ENCODE assay signal across 8 mouse cellular contexts in genomic region chr9:30264533-30265168, GRCm38 (mm10).
DNase-seq lines count a peak whose midpoint lies in the region; ATAC-seq and TF ChIP-seq lines count a peak whose summit lies in the region.

No protein-coding gene starts in this region.

- no peak overlapping the region for H3K9ac ChIP-seq in intestine, embryonic 14.5 days (ENCODE audit: low read length)
- H3K9ac ChIP-seq in midbrain, embryonic 12.5 days (replicated peaks), result no peak overlapping the region
- no peak overlapping the region for H3K9ac ChIP-seq in stomach, embryonic 16.5 days (ENCODE audit: low read length)

- no peaks in the 10 kb centered on the region for H3K36me3 ChIP-seq in intestine, embryonic 14.5 days (ENCODE audit: control insufficient read depth, insufficient read depth, low read length)
- no peaks in the 10 kb centered on the region for H3K36me3 ChIP-seq in midbrain, embryonic 12.5 days
- no peaks in the 10 kb centered on the region for H3K36me3 ChIP-seq in stomach, embryonic 16.5 days (ENCODE audit: control insufficient read depth, insufficient read depth, low read length)

- peak; percentile 7 for DNase-seq in gastrocnemius, adult 18-20 months (ENCODE audit: low spot score)
- no peak for DNase-seq in gastrocnemius, adult 8-10 months (ENCODE audit: low spot score in 2 of 2)
- DNase-seq in cerebellum, adult 9-11 months, result peak; percentile 46
- peak; percentile 88 for DNase-seq in intestine, embryonic 14.5 days (ENCODE audit: low spot score)
- DNase-seq in left cerebral cortex, adult 2 months (ENCODE audit: extremely low spot score in 1 of 2, low spot score in 2 of 2), result peak; percentile 68 to 80

- peak; percentile 76 for TF ChIP-seq CTCF in left cerebral cortex, adult 2 months (IDR thresholded peaks at IDR 0.05)

- no peaks in the 10 kb centered on the region for H3K9me3 ChIP-seq in intestine, embryonic 14.5 days (ENCODE audit: control insufficient read depth, low read length)
- H3K9me3 ChIP-seq in midbrain, embryonic 12.5 days, result no peaks in the 10 kb centered on the region
- no peaks in the 10 kb centered on the region for H3K9me3 ChIP-seq in stomach, embryonic 16.5 days (replicated peaks; ENCODE audit: control insufficient read depth, low read length)

- no peaks in the 10 kb centered on the region for H3K4me1 ChIP-seq in intestine, embryonic 14.5 days (replicated peaks; ENCODE audit: control insufficient read depth, insufficient read depth, low read length)
- H3K4me1 ChIP-seq in midbrain, embryonic 12.5 days, result peaks cover 6% of the 10 kb centered on the region; the same call in 1 of the 2 replicates
- H3K4me1 ChIP-seq in stomach, embryonic 16.5 days (ENCODE audit: control insufficient read depth, insufficient read depth, low read length), result no peaks in the 10 kb centered on the region

- 30% methylated on average over 11 of the region's 11 CpGs for WGBS in intestine, embryonic 14.5 days
- 31% methylated on average over 11 of the region's 11 CpGs for WGBS in midbrain, embryonic 12.5 days
- 33% methylated on average over 11 of the region's 11 CpGs for WGBS in stomach, embryonic 16.5 days

- intact Hi-C loops in left cerebral cortex, adult 2 months (cut with DNase I), result loop anchor here (1.0 kb wide), 2 partner anchors 261 to 603 kb away; no protein-coding TSS in a partner anchor

- no peaks in the 10 kb centered on the region for H3K27me3 ChIP-seq in intestine, embryonic 14.5 days (replicated peaks; ENCODE audit: control insufficient read depth, insufficient read depth, low read length)
- no peaks in the 10 kb centered on the region for H3K27me3 ChIP-seq in midbrain, embryonic 12.5 days
- no peaks in the 10 kb centered on the region for H3K27me3 ChIP-seq in stomach, embryonic 16.5 days (ENCODE audit: control insufficient read depth, insufficient read depth, low read length)

- peak; percentile 90 for ATAC-seq in frontal cortex, adult (ENCODE audit: low TSS enrichment)
- peak; percentile 78 for ATAC-seq in intestine, embryonic 14.5 days (replicated peaks; ENCODE audit: low FRiP score, low TSS enrichment, low read depth)
- ATAC-seq in midbrain, embryonic 12.5 days (ENCODE audit: low FRiP score, low read depth), result peak; percentile 95
- peak; percentile 78 for ATAC-seq in stomach, embryonic 16.5 days (ENCODE audit: insufficient read depth, low FRiP score)

- H3K4me2 ChIP-seq in intestine, embryonic 14.5 days (ENCODE audit: low read length), result no peak overlapping the region
- no peak overlapping the region for H3K4me2 ChIP-seq in midbrain, embryonic 12.5 days (replicated peaks)
- no peak overlapping the region for H3K4me2 ChIP-seq in stomach, embryonic 16.5 days (ENCODE audit: low read depth, low read length)

- no peak overlapping the region for H3K4me3 ChIP-seq in intestine, embryonic 14.5 days (ENCODE audit: low read depth, low read length)
- no peak overlapping the region for H3K4me3 ChIP-seq in left cerebral cortex, adult 2 months
- no peak overlapping the region for H3K4me3 ChIP-seq in midbrain, embryonic 12.5 days
- H3K4me3 ChIP-seq in stomach, embryonic 16.5 days (replicated peaks; ENCODE audit: low read length), result no peak overlapping the region

- no peak overlapping the region for H3K27ac ChIP-seq in intestine, embryonic 14.5 days (ENCODE audit: low read depth)
- H3K27ac ChIP-seq in left cerebral cortex, adult 2 months, result no peak overlapping the region
- no peak overlapping the region for H3K27ac ChIP-seq in midbrain, embryonic 12.5 days (replicated peaks)
- no peak overlapping the region for H3K27ac ChIP-seq in stomach, embryonic 16.5 days (ENCODE audit: low read length)

Comparison
In these comparisons a context has a peak if more than half of its experiments do, and no peak if none do; other contexts are left out.
1. DNase-seq: peak in gastrocnemius, adult 18-20 months (single experiment), cerebellum, adult 9-11 months (single experiment), intestine, embryonic 14.5 days (single experiment) and left cerebral cortex, adult 2 months (2 of 2); none in gastrocnemius, adult 8-10 months (0 of 2).
2. Peak in every context shown above with its lines, with median percentiles within 50 percentile points of each other: ATAC-seq.